Mouse (Mus musculus): Measurements from ENCODE around the gene Btbd2. TPM values are rescaled to one million over a fixed set of nuclear protein-coding genes. Genes with fewer than 3 reads are reported as not detected.

The Btbd2 gene
- polyA plus RNA-seq, 1 experiment from 2014 or later, result 33.2 TPM

Small RNAs within 50 kb of the gene (microRNA-seq; reads per million reads assigned to microRNA genes)
- gene Mir6912, result not detected

Other genes with a start within 250 kb of the Btbd2 start
- gene Tcf3, start 223.4 kb downstream of the Btbd2 start, polyA plus RNA-seq (2015; fragmentation: Nextera tagmentation; extraction: Ambion mirVana), result 81.0 and 82.4 TPM in 2 replicates
- gene Onecut3, start 162.2 kb downstream of the Btbd2 start, polyA plus RNA-seq (2015; fragmentation: Nextera tagmentation; extraction: Ambion mirVana), result not detected in 2 replicates
- gene Atp8b3, start 117.9 kb downstream of the Btbd2 start, polyA plus RNA-seq (2015; fragmentation: Nextera tagmentation; extraction: Ambion mirVana), result 0.05 and 0.09 TPM in 2 replicates
- 20.6 and 22.1 TPM in 2 replicates for gene Rexo1, start 95.5 kb downstream of the Btbd2 start, polyA plus RNA-seq (2015; fragmentation: Nextera tagmentation; extraction: Ambion mirVana)
- gene Klf16, start 79.8 kb downstream of the Btbd2 start, polyA plus RNA-seq (2015; fragmentation: Nextera tagmentation; extraction: Ambion mirVana), result 8.2 and 8.3 TPM in 2 replicates
- 77.4 and 80.9 TPM in 2 replicates for gene Abhd17a, start 66.7 kb downstream of the Btbd2 start, polyA plus RNA-seq (2015; fragmentation: Nextera tagmentation; extraction: Ambion mirVana)
- 78.8 and 81.8 TPM in 2 replicates for gene Scamp4, start 54.2 kb downstream of the Btbd2 start, polyA plus RNA-seq (2015; fragmentation: Nextera tagmentation; extraction: Ambion mirVana)
- 7.1 and 8.3 TPM in 2 replicates for gene Adat3, start 54.2 kb downstream of the Btbd2 start, polyA plus RNA-seq (2015; fragmentation: Nextera tagmentation; extraction: Ambion mirVana)
- gene Gm49322, start 51.0 kb downstream of the Btbd2 start, polyA plus RNA-seq (2015; fragmentation: Nextera tagmentation; extraction: Ambion mirVana), result 3.7 and 4.4 TPM in 2 replicates
- gene Csnk1g2, start 34.2 kb downstream of the Btbd2 start, polyA plus RNA-seq (2015; fragmentation: Nextera tagmentation; extraction: Ambion mirVana), result 20.6 and 38.4 TPM in 2 replicates
- 66.3 and 82.1 TPM in 2 replicates for gene Mknk2, start 21.0 kb upstream of the Btbd2 start, polyA plus RNA-seq (2015; fragmentation: Nextera tagmentation; extraction: Ambion mirVana)
- 42.3 and 45.7 TPM in 2 replicates for gene Mob3a, start 44.9 kb upstream of the Btbd2 start, polyA plus RNA-seq (2015; fragmentation: Nextera tagmentation; extraction: Ambion mirVana)
- 23.6 and 26.8 TPM in 2 replicates for gene Izumo4, start 45.1 kb upstream of the Btbd2 start, polyA plus RNA-seq (2015; fragmentation: Nextera tagmentation; extraction: Ambion mirVana)
- 59.6 and 59.9 TPM in 2 replicates for gene Ap3d1, start 85.2 kb upstream of the Btbd2 start, polyA plus RNA-seq (2015; fragmentation: Nextera tagmentation; extraction: Ambion mirVana)
- gene Dot1l, start 98.1 kb upstream of the Btbd2 start, polyA plus RNA-seq (2015; fragmentation: Nextera tagmentation; extraction: Ambion mirVana), result 15.4 and 17.5 TPM in 2 replicates
- 60.9 and 75.7 TPM in 2 replicates for gene Sf3a2, start 141.1 kb upstream of the Btbd2 start, polyA plus RNA-seq (2015; fragmentation: Nextera tagmentation; extraction: Ambion mirVana)
- gene Plekhj1, start 141.6 kb upstream of the Btbd2 start, polyA plus RNA-seq (2015; fragmentation: Nextera tagmentation; extraction: Ambion mirVana), result 92.7 and 100 TPM in 2 replicates
- gene Amh, start 148.2 kb upstream of the Btbd2 start, polyA plus RNA-seq (2015; fragmentation: Nextera tagmentation; extraction: Ambion mirVana), result 0.13 TPM in 1 of 2 replicates, not detected in the other
- gene Jsrp1, start 156.4 kb upstream of the Btbd2 start, polyA plus RNA-seq (2015; fragmentation: Nextera tagmentation; extraction: Ambion mirVana), result 1.3 and 2.6 TPM in 2 replicates
- gene Oaz1, start 169.6 kb upstream of the Btbd2 start, polyA plus RNA-seq (2015; fragmentation: Nextera tagmentation; extraction: Ambion mirVana), result 1,799 and 1,972 TPM in 2 replicates
- 0.15 and 0.44 TPM in 2 replicates for gene Lingo3, start 187.0 kb upstream of the Btbd2 start, polyA plus RNA-seq (2015; fragmentation: Nextera tagmentation; extraction: Ambion mirVana)
- 193 and 234 TPM in 2 replicates for gene Lsm7, start 198.1 kb upstream of the Btbd2 start, polyA plus RNA-seq (2015; fragmentation: Nextera tagmentation; extraction: Ambion mirVana)
- 43.0 and 43.2 TPM in 2 replicates for gene Sppl2b, start 198.2 kb upstream of the Btbd2 start, polyA plus RNA-seq (2015; fragmentation: Nextera tagmentation; extraction: Ambion mirVana)
- gene Tmprss9, start 214.8 kb upstream of the Btbd2 start, polyA plus RNA-seq (2015; fragmentation: Nextera tagmentation; extraction: Ambion mirVana), result 0.08 TPM in 1 of 2 replicates, not detected in the other
- gene Timm13, start 243.9 kb upstream of the Btbd2 start, polyA plus RNA-seq (2015; fragmentation: Nextera tagmentation; extraction: Ambion mirVana), result 284 and 297 TPM in 2 replicates

Measured in lung, embryonic 16.5 days (tissue).